Mouse (Mus musculus): ENCODE results near the gene Dnaja1. TPM values are rescaled to one million over a fixed set of nuclear protein-coding genes. Genes with fewer than 3 reads are reported as not detected.

Dnaja1 gene
- polyA plus RNA-seq, 1 experiment from 2014 or later: 708 TPM

- Histone ChIP-seq H3K27ac (replicated peaks; ENCODE audit: low read depth, low read length) (peak overlapping the region; percentile 99), H3K27me3 (ENCODE audit: control insufficient read depth, insufficient read depth, low read length) (no peaks in the 10 kb centered on the region)
Observed at GRCm38 (mm10) chr4:40722687-40723460, 924 bp downstream of the Dnaja1 start.

GRCm38 (mm10) chr4:40725141-40725540 is 3.2 kb downstream of the Dnaja1 start:
- Histone ChIP-seq H3K9me3 (replicated peaks; ENCODE audit: control insufficient read depth, low read length) (no peaks in the 10 kb centered on the region), H3K27ac (replicated peaks; ENCODE audit: low read depth, low read length) (no peak overlapping the region), H3K4me3 (ENCODE audit: low read depth, low read length) (no peak overlapping the region), H3K27me3 (ENCODE audit: control insufficient read depth, insufficient read depth, low read length) (no peaks in the 10 kb centered on the region), H3K4me1 (ENCODE audit: control insufficient read depth, insufficient read depth, low read length) (no peaks in the 10 kb centered on the region), H3K4me2 (ENCODE audit: low read depth, low read length) (no peak overlapping the region), H3K9ac (replicated peaks; ENCODE audit: low read length) (no peak overlapping the region), H3K36me3 (replicated peaks; ENCODE audit: control insufficient read depth, insufficient read depth, low read depth, low read length) (peaks cover 6% of the 10 kb centered on the region)
- no peak for ATAC-seq (replicated peaks; ENCODE audit: insufficient number of reproducible peaks, low FRiP score, low TSS enrichment, low read depth)
- DNase-seq (ENCODE audit: low spot score): no peak
- 82% methylated on average over 7 of the region's 7 CpGs for WGBS

More at GRCm38 (mm10) chr4:40722687-40723460, 924 bp downstream of the Dnaja1 start:
- Histone ChIP-seq H3K36me3 (replicated peaks; ENCODE audit: control insufficient read depth, insufficient read depth, low read depth, low read length) (peaks cover 6% of the 10 kb centered on the region; the same call in 1 of the 2 replicates), H3K4me2 (ENCODE audit: low read depth, low read length) (peak overlapping the region; percentile 51), H3K9ac (replicated peaks; ENCODE audit: low read length) (peak overlapping the region; percentile 98), H3K4me1 (ENCODE audit: control insufficient read depth, insufficient read depth, low read length) (no peaks in the 10 kb centered on the region), H3K9me3 (replicated peaks; ENCODE audit: control insufficient read depth, low read length) (no peaks in the 10 kb centered on the region), H3K4me3 (ENCODE audit: low read depth, low read length) (peak overlapping the region; percentile 88)
- under 1% methylated on average over 54 of the region's 62 CpGs for WGBS
- DNase-seq (ENCODE audit: low spot score) (peak; percentile 79), ATAC-seq (replicated peaks; ENCODE audit: insufficient number of reproducible peaks, low FRiP score, low TSS enrichment, low read depth) (peak; percentile 90)

- Histone ChIP-seq H3K4me2 (ENCODE audit: low read depth, low read length) (no peak overlapping the region), H3K9ac (replicated peaks; ENCODE audit: low read length) (no peak overlapping the region), H3K4me3 (ENCODE audit: low read depth, low read length) (no peak overlapping the region), H3K36me3 (replicated peaks; ENCODE audit: control insufficient read depth, insufficient read depth, low read depth, low read length) (peaks cover 10% of the 10 kb centered on the region), H3K9me3 (replicated peaks; ENCODE audit: control insufficient read depth, low read length) (no peaks in the 10 kb centered on the region), H3K27ac (replicated peaks; ENCODE audit: low read depth, low read length) (no peak overlapping the region), H3K27me3 (ENCODE audit: control insufficient read depth, insufficient read depth, low read length) (no peaks in the 10 kb centered on the region), H3K4me1 (ENCODE audit: control insufficient read depth, insufficient read depth, low read length) (no peaks in the 10 kb centered on the region)
- ATAC-seq (replicated peaks; ENCODE audit: insufficient number of reproducible peaks, low FRiP score, low TSS enrichment, low read depth) (no peak), DNase-seq (ENCODE audit: low spot score) (no peak)
Observed at GRCm38 (mm10) chr4:40725554-40725953, 3.6 kb downstream of the Dnaja1 start.

- Histone ChIP-seq H3K9ac (replicated peaks; ENCODE audit: low read length) (no peak overlapping the region), H3K27ac (replicated peaks; ENCODE audit: low read depth, low read length) (no peak overlapping the region), H3K4me1 (ENCODE audit: control insufficient read depth, insufficient read depth, low read length) (no peaks in the 10 kb centered on the region), H3K4me2 (ENCODE audit: low read depth, low read length) (no peak overlapping the region), H3K36me3 (replicated peaks; ENCODE audit: control insufficient read depth, insufficient read depth, low read depth, low read length) (peaks cover 12% of the 10 kb centered on the region), H3K9me3 (replicated peaks; ENCODE audit: control insufficient read depth, low read length) (no peaks in the 10 kb centered on the region), H3K4me3 (ENCODE audit: low read depth, low read length) (no peak overlapping the region), H3K27me3 (ENCODE audit: control insufficient read depth, insufficient read depth, low read length) (no peaks in the 10 kb centered on the region)
- ATAC-seq (replicated peaks; ENCODE audit: insufficient number of reproducible peaks, low FRiP score, low TSS enrichment, low read depth) (no peak), DNase-seq (ENCODE audit: low spot score) (no peak)
- WGBS: 92% methylated on average over 1 of the region's 1 CpGs
Observed at GRCm38 (mm10) chr4:40727247-40727646, 5.3 kb downstream of the Dnaja1 start.

- H3K4me3 ChIP-seq (ENCODE audit: low read depth, low read length): no peak overlapping the region
- H3K9me3 ChIP-seq (replicated peaks; ENCODE audit: control insufficient read depth, low read length): no peaks in the 10 kb centered on the region
- DNase-seq (ENCODE audit: low spot score) (no peak), ATAC-seq (replicated peaks; ENCODE audit: insufficient number of reproducible peaks, low FRiP score, low TSS enrichment, low read depth) (no peak)
- no peak overlapping the region for H3K4me2 ChIP-seq (ENCODE audit: low read depth, low read length)
- no peak overlapping the region for H3K9ac ChIP-seq (replicated peaks; ENCODE audit: low read length)
- no peak overlapping the region for H3K27ac ChIP-seq (replicated peaks; ENCODE audit: low read depth, low read length)
- H3K4me1 ChIP-seq (ENCODE audit: control insufficient read depth, insufficient read depth, low read length): no peaks in the 10 kb centered on the region
- peaks cover 16% of the 10 kb centered on the region for H3K36me3 ChIP-seq (replicated peaks; ENCODE audit: control insufficient read depth, insufficient read depth, low read depth, low read length)
- H3K27me3 ChIP-seq (ENCODE audit: control insufficient read depth, insufficient read depth, low read length): no peaks in the 10 kb centered on the region
Observed at GRCm38 (mm10) chr4:40731262-40731661, 9.3 kb downstream of the Dnaja1 start.

- H3K4me2 ChIP-seq (ENCODE audit: low read depth, low read length): no peak overlapping the region
Observed at GRCm38 (mm10) chr4:40735351-40735750, 13.4 kb downstream of the Dnaja1 start.

GRCm38 (mm10) chr4:40757157-40757779 is 35.3 kb downstream of the Dnaja1 start:
- peaks cover 7% of the 10 kb centered on the region for H3K36me3 ChIP-seq (replicated peaks; ENCODE audit: control insufficient read depth, insufficient read depth, low read depth, low read length)
- H3K27me3 ChIP-seq (ENCODE audit: control insufficient read depth, insufficient read depth, low read length): no peaks in the 10 kb centered on the region
- DNase-seq (ENCODE audit: low spot score): no peak
- ATAC-seq (replicated peaks; ENCODE audit: insufficient number of reproducible peaks, low FRiP score, low TSS enrichment, low read depth): peak; percentile 85
- no peak overlapping the region for H3K27ac ChIP-seq (replicated peaks; ENCODE audit: low read depth, low read length)
- no peaks in the 10 kb centered on the region for H3K9me3 ChIP-seq (replicated peaks; ENCODE audit: control insufficient read depth, low read length)
- peak overlapping the region; percentile 62 for H3K4me2 ChIP-seq (ENCODE audit: low read depth, low read length)
- peak overlapping the region; percentile 95 for H3K4me3 ChIP-seq (ENCODE audit: low read depth, low read length)
- no peaks in the 10 kb centered on the region for H3K4me1 ChIP-seq (ENCODE audit: control insufficient read depth, insufficient read depth, low read length)
- H3K9ac ChIP-seq (replicated peaks; ENCODE audit: low read length): peak overlapping the region; percentile 91
- under 1% methylated on average over 39 of the region's 39 CpGs for WGBS

More at GRCm38 (mm10) chr4:40735351-40735750, 13.4 kb downstream of the Dnaja1 start:
- H3K36me3 ChIP-seq (replicated peaks; ENCODE audit: control insufficient read depth, insufficient read depth, low read depth, low read length): peaks cover 18% of the 10 kb centered on the region
- ATAC-seq (replicated peaks; ENCODE audit: insufficient number of reproducible peaks, low FRiP score, low TSS enrichment, low read depth) (0 out of 2 replicates have a peak, but pooled peaks have one; percentile 18), DNase-seq (ENCODE audit: low spot score) (no peak)
- no peaks in the 10 kb centered on the region for H3K9me3 ChIP-seq (replicated peaks; ENCODE audit: control insufficient read depth, low read length)
- no peak overlapping the region for H3K27ac ChIP-seq (replicated peaks; ENCODE audit: low read depth, low read length)
- no peaks in the 10 kb centered on the region for H3K4me1 ChIP-seq (ENCODE audit: control insufficient read depth, insufficient read depth, low read length)
- no peaks in the 10 kb centered on the region for H3K27me3 ChIP-seq (ENCODE audit: control insufficient read depth, insufficient read depth, low read length)
- no peak overlapping the region for H3K9ac ChIP-seq (replicated peaks; ENCODE audit: low read length)
- no peak overlapping the region for H3K4me3 ChIP-seq (ENCODE audit: low read depth, low read length)
- 82% methylated on average over 1 of the region's 1 CpGs for WGBS

GRCm38 (mm10) chr4:40757780-40758420 is 36.0 kb downstream of the Dnaja1 start, which contains the start of gene Smu1:
Gene Smu1, minus strand, starts transcription at chr4:40757923.
- WGBS: under 1% methylated on average over 40 of the region's 40 CpGs
- H3K27ac ChIP-seq (replicated peaks; ENCODE audit: low read depth, low read length): no peak within 1 kb of the TSS

More at GRCm38 (mm10) chr4:40757780-40758420, 36.0 kb downstream of the Dnaja1 start, which contains the start of gene Smu1:
- Histone ChIP-seq H3K36me3 (replicated peaks; ENCODE audit: control insufficient read depth, insufficient read depth, low read depth, low read length) (peaks cover 7% of the 10 kb centered on the region), H3K4me2 (ENCODE audit: low read depth, low read length) (peak within 1 kb of the TSS; percentile 62), H3K4me3 (ENCODE audit: low read depth, low read length) (peak within 1 kb of the TSS; percentile 95), H3K27me3 (ENCODE audit: control insufficient read depth, insufficient read depth, low read length) (no peaks in the 10 kb centered on the region), H3K9ac (replicated peaks; ENCODE audit: low read length) (peak within 1 kb of the TSS; percentile 91), H3K9me3 (replicated peaks; ENCODE audit: control insufficient read depth, low read length) (no peaks in the 10 kb centered on the region), H3K4me1 (ENCODE audit: control insufficient read depth, insufficient read depth, low read length) (no peaks in the 10 kb centered on the region)
- DNase-seq (ENCODE audit: low spot score) (peak; percentile 98), ATAC-seq (replicated peaks; ENCODE audit: insufficient number of reproducible peaks, low FRiP score, low TSS enrichment, low read depth) (peak; percentile 99)
